Mouse (Mus musculus): ENCODE data around the gene Gmcl1.

- TF ChIP-seq CTCF (IDR thresholded peaks at IDR 0.05; ENCODE audit: control insufficient read depth, insufficient read depth, insufficient read length) = no peak
- no peak for TF ChIP-seq USF1 (IDR thresholded peaks at IDR 0.05; ENCODE audit: low read depth)
- no peak for TF ChIP-seq MYOG (IDR thresholded peaks at IDR 0.05; ENCODE audit: control insufficient read depth, extremely low read depth, insufficient read length)
- TF ChIP-seq MAX (IDR thresholded peaks at IDR 0.05) = no peak
Measured at GRCm38 (mm10) chr6:86645551-86645950, 87.6 kb downstream of the Gmcl1 start.

Measured in C2C12 (cell line).